Mouse (Mus musculus) heart, postnatal 14 days (tissue): ENCODE data around the gene Fsd2. TPM values are rescaled to one million over a fixed set of nuclear protein-coding genes. Genes with fewer than 3 reads are reported as not detected.
A peak's percentile ranks its signal among the peaks of the same experiment; 100 is the strongest.

Source experiments
- DNase-seq, 2 experiments: peaks; one replicate each; pipeline ENCODE4 v3.0.0; 2021 to 2022
- intact Hi-C: fragments of 180-260 bp; cut with DNase I; formaldehyde crosslinking; loops from one replicate; pipeline ENCODE4 v1.15.1; 2025
- total RNA-seq, 2 experiments: library from RNA; stranded (reverse); gene quantifications; 2 replicates each; pipeline ENCODE4 v1.2.3; 2021

The Fsd2 gene
- total RNA-seq, 2 experiments from 2014 or later: 241 to 254 TPM

- DNase-seq: peak; percentile 77 to 80
- intact Hi-C loops: no loop called here
Observed at GRCm38 (mm10) chr7:81493331-81494021, 73.3 kb downstream of the Fsd2 start, which contains the start of gene Ap3b2. Gene Ap3b2, minus strand, starts transcription at chr7:81493925.

GRCm38 (mm10) chr7:81492628-81493027 is 74.1 kb downstream of the Fsd2 start:
- intact Hi-C loops: no loop called here
- no peak for DNase-seq

- intact Hi-C loops: no loop called here
- no peak for DNase-seq
Observed at GRCm38 (mm10) chr7:81489649-81490048, 77.1 kb downstream of the Fsd2 start.

Other genes with a start within 250 kb of the Fsd2 start
- 100 to 1,000 TPM; 818 to 856 TPM for gene Rps17, start 221.7 kb downstream of the Fsd2 start, total RNA-seq
- gene Cpeb1, start 111.5 kb downstream of the Fsd2 start, total RNA-seq: 1 to 10 TPM; 7.0 to 8.4 TPM
- not detected for gene Ap3b2, start 73.0 kb downstream of the Fsd2 start, total RNA-seq
- gene BC048679, start 68.7 kb downstream of the Fsd2 start, total RNA-seq: not detected
- 1 to 10 TPM; 8.6 to 9.1 TPM for gene Whamm, start 4.3 kb upstream of the Fsd2 start, total RNA-seq
- gene Homer2, start 140.6 kb upstream of the Fsd2 start, total RNA-seq: 10 to 100 TPM; 69.7 to 70.8 TPM
- 10 to 100 TPM; 28.8 to 30.3 TPM for gene Ramac, start 196.0 kb upstream of the Fsd2 start, total RNA-seq
- gene 3110040N11Rik, start 222.5 kb upstream of the Fsd2 start, total RNA-seq: 10 to 100 TPM; 22.5 to 23.1 TPM